Mouse (Mus musculus) brain, adult 2 months (tissue): Measurements from ENCODE around the gene Msh2.
"Not testable (repeated sequence)": the region's sequence is repeated elsewhere in the genome, so short reads cannot be mapped to it uniquely, and the experiment has no call there.

Experiments used
- DNase-seq: peaks from one replicate; pipeline ENCODE4 v3.0.0; 2011; ENCODE audit warnings: low read depth, low spot score

The Msh2 gene

GRCm38 (mm10) chr17:87671890-87672660 is at the start of gene Msh2:
Msh2 (plus strand) TSS chr17:87672330.
- peak; percentile 100 for DNase-seq

- no peak for DNase-seq
Measured at GRCm38 (mm10) chr17:87625510-87626086, 46.5 kb upstream of the Msh2 start.

GRCm38 (mm10) chr17:87628144-87628543 is 44.0 kb upstream of the Msh2 start:
- no peak for DNase-seq

- DNase-seq: no peak
Measured at GRCm38 (mm10) chr17:87628706-87629105, 43.4 kb upstream of the Msh2 start.

DNA sequence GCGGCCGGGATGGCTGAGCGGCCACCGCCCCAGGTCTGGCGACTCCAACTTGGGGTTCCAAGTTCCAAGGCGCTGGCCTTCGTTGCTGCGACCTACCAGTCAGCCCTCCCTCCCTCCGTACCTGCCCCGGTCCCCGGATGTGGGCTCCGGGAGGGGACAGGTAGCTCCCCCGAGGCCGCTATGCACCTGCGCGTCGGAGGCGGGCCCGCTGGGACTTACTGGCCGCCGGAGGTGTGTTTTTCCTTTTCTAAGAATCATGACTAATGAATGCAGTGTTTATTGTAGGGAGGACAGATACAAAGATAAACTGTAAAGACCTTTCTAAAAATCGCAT is 35.1 kb upstream of the Msh2 start:
- DNase-seq: no peak

DNA sequence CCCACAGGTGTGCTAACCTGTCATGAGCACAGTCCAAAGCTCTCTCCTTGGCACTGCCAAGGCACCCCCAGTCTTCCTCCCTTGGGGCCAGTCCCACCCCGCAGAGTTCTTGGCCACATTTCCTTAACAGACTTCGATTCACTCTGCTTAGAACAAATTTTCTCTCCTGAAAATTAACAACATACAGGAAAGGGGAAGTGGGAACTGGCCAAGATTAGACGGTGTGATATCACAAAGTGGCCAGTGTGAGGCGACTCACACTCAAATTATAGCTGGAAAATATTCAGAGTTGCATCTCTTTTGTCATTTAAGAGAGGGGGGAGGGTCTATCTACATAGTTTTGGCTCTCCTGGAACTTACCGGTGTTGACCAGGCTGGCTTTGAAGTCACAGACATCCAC is 32.9 kb upstream of the Msh2 start:
- no peak for DNase-seq

GRCm38 (mm10) chr17:87640272-87640671 is 31.9 kb upstream of the Msh2 start:
- DNase-seq: no peak

- DNase-seq: no peak
Measured at GRCm38 (mm10) chr17:87641006-87641405, 31.1 kb upstream of the Msh2 start.

DNA sequence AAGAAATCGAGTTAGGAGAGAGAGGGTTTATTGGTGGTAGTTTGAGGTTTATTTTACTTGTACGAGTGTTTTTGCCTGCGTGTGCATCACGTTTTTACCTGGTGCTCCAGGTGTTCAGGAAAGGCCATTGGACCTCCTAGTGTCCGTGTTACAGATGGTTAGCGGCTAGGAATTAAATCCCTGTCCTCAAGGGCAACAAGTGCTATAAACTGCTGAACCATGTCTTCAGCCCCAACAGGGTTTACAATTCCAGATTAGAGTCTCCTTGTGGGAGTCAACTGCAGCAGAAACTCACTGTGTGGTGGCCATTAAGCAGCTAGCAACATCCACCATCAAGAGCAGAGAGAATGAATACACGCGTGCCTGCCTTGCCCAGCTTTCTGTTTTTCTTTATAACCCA is 29.4 kb upstream of the Msh2 start:
- DNase-seq: no peak

GRCm38 (mm10) chr17:87655616-87656015 is 16.5 kb upstream of the Msh2 start:
- DNase-seq: not testable (repeated sequence)

- peak; percentile 23 for DNase-seq
Measured at GRCm38 (mm10) chr17:87661958-87662573, 10.1 kb upstream of the Msh2 start.

GRCm38 (mm10) chr17:87664238-87664637 is 7.9 kb upstream of the Msh2 start:
- DNase-seq: no peak

GRCm38 (mm10) chr17:87665066-87665822 is 6.9 kb upstream of the Msh2 start:
- peak; percentile 74 for DNase-seq

GRCm38 (mm10) chr17:87672677-87673286 is 652 bp downstream of the Msh2 start:
- DNase-seq: peak; percentile 34

- peak; percentile 20 for DNase-seq
Measured at GRCm38 (mm10) chr17:87676916-87677474, 4.9 kb downstream of the Msh2 start.

DNA sequence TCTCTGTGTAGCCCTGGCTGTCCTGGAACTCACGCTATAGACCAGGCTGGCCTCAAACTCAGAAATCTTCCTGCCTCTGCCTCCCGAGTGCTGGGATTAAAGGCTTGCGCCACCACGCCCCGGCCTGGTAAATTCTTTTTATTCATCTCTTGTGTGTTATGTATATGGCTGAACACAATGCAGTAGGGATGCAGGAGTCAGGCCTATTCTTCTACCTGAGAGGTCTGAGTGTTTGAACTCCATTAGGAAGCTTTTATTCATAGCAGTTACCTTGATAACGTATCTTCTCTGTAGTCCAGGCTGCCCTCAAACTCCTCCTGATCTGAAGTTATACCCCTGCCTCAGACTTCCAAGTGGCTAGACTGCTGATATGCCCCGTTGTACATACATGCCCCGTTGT is 5.5 kb downstream of the Msh2 start:
- DNase-seq: no peak

DNA sequence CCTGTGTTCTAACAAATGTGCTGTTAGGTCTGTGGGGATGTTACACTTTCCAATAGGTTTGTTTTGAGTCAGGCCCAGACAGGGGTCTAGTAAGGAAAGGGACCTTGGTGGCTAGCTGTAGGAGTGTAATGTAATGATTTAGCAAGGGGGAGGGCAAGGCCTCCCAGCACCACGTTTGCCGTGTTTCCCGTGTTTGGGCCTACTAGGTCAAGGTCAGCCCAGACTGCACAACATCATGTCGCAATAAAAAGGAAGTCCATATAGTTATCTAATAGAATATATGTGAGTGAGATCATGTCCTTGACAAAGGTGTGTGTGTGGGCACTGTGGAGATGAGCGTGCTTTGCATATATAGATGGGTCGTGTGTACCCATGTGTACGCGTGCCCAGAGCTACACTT is 17.1 kb downstream of the Msh2 start:
- DNase-seq: no peak

GRCm38 (mm10) chr17:87691958-87692357 is 19.8 kb downstream of the Msh2 start:
- peak; percentile 92 for DNase-seq

GRCm38 (mm10) chr17:87695874-87696465 is 23.8 kb downstream of the Msh2 start:
- DNase-seq: peak; percentile 61

- no peak for DNase-seq
Measured at GRCm38 (mm10) chr17:87696814-87697213, 24.7 kb downstream of the Msh2 start.
